ENCODE assay signal across 12 mouse cellular contexts in the genomic region with DNA sequence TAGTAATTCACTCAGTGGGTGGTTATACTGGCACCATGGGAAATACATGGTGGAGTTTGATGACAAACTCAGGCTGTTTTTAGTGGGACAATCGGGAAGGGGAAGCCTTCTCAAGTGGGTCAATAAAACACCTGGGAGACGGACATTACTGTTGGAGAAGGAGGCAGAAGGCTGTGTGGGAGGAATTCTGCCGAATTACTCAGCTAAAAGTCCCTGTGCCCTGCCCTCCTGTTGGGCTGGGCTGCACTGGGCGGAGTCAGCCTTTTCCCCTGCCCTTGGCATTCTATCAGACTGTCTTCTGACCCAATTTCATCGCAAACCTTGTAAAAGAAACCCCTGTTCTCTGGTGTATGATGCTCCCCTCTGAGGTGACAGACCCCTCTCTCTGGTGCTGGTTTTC. TPM values are rescaled to one million over a fixed set of nuclear protein-coding genes. Genes with fewer than 3 reads are reported as not detected.
DNase-seq lines count a peak whose midpoint lies in the region; ATAC-seq and TF ChIP-seq lines count a peak whose summit lies in the region.
"Had no signal": no experiment of that assay in that cellular context is flagged by ENCODE, and none has a peak within 500 bp of the region (broad histone marks: within the 10 kb centered on the region; RNA-seq: fewer than 3 reads in every experiment).

No protein-coding gene starts in this region.

- H3K27me3 ChIP-seq in hindbrain, embryonic 13.5 days = no peaks in the 10 kb centered on the region
- H3K27me3 ChIP-seq: limb, embryonic 13.5 days had no signal

- WGBS in hindbrain, embryonic 13.5 days = 57% methylated on average over 5 of the region's 5 CpGs

- DNase-seq in heart, adult 11 months = peak; percentile 93
- DNase-seq in heart, postnatal 4 days = no peak
- no peak for DNase-seq in ES-E14 (ENCODE audit: low read depth, low spot score)
- DNase-seq in c-Kit-positive CD71-positive TER-119-positive erythroid progenitor cells, embryonic 14.5 days (ENCODE audit: low spot score) = peak; percentile 72
- no peak for DNase-seq in yolk sac, embryonic 10.5 days (ENCODE audit: low spot score)
- DNase-seq in thymus, postnatal 14 days = no peak
- DNase-seq: B cell, adult 2 months; thymus, postnatal 4 days had no signal

- peak; percentile 31 for ATAC-seq in megakaryocyte, adult 5-6 weeks (ENCODE audit: poor library complexity, severe bottlenecking)
- no peak for ATAC-seq in hindbrain, embryonic 13.5 days (ENCODE audit: low FRiP score)
- ATAC-seq: hindbrain, embryonic 16.5 days had no signal

- no peak overlapping the region for H3K27ac ChIP-seq in ES-E14 (ENCODE audit: insufficient read depth, low read depth, low read length, poor library complexity, severe bottlenecking)
- no peak overlapping the region for H3K27ac ChIP-seq in hindbrain, embryonic 13.5 days
- H3K27ac ChIP-seq: limb, embryonic 13.5 days had no signal

- H3K9me3 ChIP-seq in ES-E14 (ENCODE audit: control insufficient read depth, insufficient read depth, low read depth, low read length) = no peaks in the 10 kb centered on the region
- H3K9me3 ChIP-seq in hindbrain, embryonic 13.5 days = no peaks in the 10 kb centered on the region
- H3K9me3 ChIP-seq: limb, embryonic 13.5 days had no signal

- H3K4me2 ChIP-seq in hindbrain, embryonic 13.5 days = no peak overlapping the region
- H3K4me2 ChIP-seq: limb, embryonic 13.5 days had no signal

- H3K36me3 ChIP-seq in ES-E14 (ENCODE audit: control insufficient read depth, insufficient read depth, low read length, poor library complexity, severe bottlenecking) = no peaks in the 10 kb centered on the region
- H3K36me3 ChIP-seq in hindbrain, embryonic 13.5 days = no peaks in the 10 kb centered on the region
- H3K36me3 ChIP-seq: limb, embryonic 13.5 days had no signal

- peaks cover 14 to 18% of the 10 kb centered on the region in 2 experiments for H3K4me1 ChIP-seq in ES-E14 (ENCODE audit: control insufficient read depth in 2 of 2, insufficient read depth in 2 of 2, low read length in 2 of 2, poor library complexity in 1 of 2)
- peaks cover 24% of the 10 kb centered on the region for H3K4me1 ChIP-seq in hindbrain, embryonic 13.5 days (replicated peaks)

- no peak overlapping the region for H3K4me3 ChIP-seq in ES-E14 (ENCODE audit: insufficient read depth in 1 of 2, low read depth in 1 of 2, low read length in 2 of 2, poor library complexity in 1 of 2, severe bottlenecking in 1 of 2)
- H3K4me3 ChIP-seq in hindbrain, embryonic 13.5 days = no peak overlapping the region
- H3K4me3 ChIP-seq: limb, embryonic 13.5 days had no signal

- no peak overlapping the region for H3K9ac ChIP-seq in ES-E14 (ENCODE audit: insufficient read depth, low read depth, low read length, poor library complexity, severe bottlenecking)
- no peak overlapping the region for H3K9ac ChIP-seq in hindbrain, embryonic 13.5 days
- H3K9ac ChIP-seq: limb, embryonic 13.5 days had no signal

- in situ Hi-C loops in ES-E14 (cut with MboI; ENCODE audit: low sequenced_read_pairs in 2 of 2, unreplicated experiment in 2 of 2) = no loop called here

TF ChIP-seq in ES-E14, 5 proteins besides CTCF, POLR2A, EP300 and RAD21:
- peak; percentile 43; the same call in 1 of the 2 replicates for TF ChIP-seq MAFK (IDR thresholded peaks at IDR 0.05; ENCODE audit: insufficient read depth, low read depth, low read length)
- TF ChIP-seq ZC3H11A (IDR thresholded peaks at IDR 0.05; ENCODE audit: borderline replicate concordance, low read depth, low read length) = no peak
- TF ChIP-seq ZNF384 (IDR thresholded peaks at IDR 0.05; ENCODE audit: low read depth, low read length) = 0 out of 2 replicates have a peak, but pooled peaks have one; percentile 2
- no peak for TF ChIP-seq HCFC1 (IDR thresholded peaks at IDR 0.05; ENCODE audit: borderline replicate concordance, insufficient read depth, low read length)
- TF ChIP-seq CHD2 (IDR thresholded peaks at IDR 0.05; ENCODE audit: low read depth, low read length) = no peak

RNA-seq across cellular contexts. Expression of a gene that starts 10.3 kb away (rescaled TPM):
- total RNA-seq in heart, postnatal 4 days (2021) = 10 to 100 TPM; 18.8 to 19.3 TPM
- 23.2 and 28.4 TPM in 2 replicates for total RNA-seq in ES-E14 (2012; rRNA removed)
- total RNA-seq in megakaryocyte, adult 5-6 weeks (2015) = 40.4 and 52.3 TPM in 2 replicates
- total RNA-seq in megakaryocyte, adult 5-6 weeks (2017) = 50.9 and 62.5 TPM in 2 replicates
- polyA plus RNA-seq in hindbrain, embryonic 13.5 days (2015; fragmentation: Nextera tagmentation; extraction: Ambion mirVana) = 1.9 and 2.3 TPM in 2 replicates

Comparison
In these comparisons a context has a peak if more than half of its experiments do, and no peak if none do; other contexts are left out.
1. DNase-seq: peak in heart, adult 11 months (single experiment) and c-Kit-positive CD71-positive TER-119-positive erythroid progenitor cells, embryonic 14.5 days (single experiment); none in heart, postnatal 4 days (single experiment), ES-E14 (single experiment), yolk sac, embryonic 10.5 days (single experiment) and thymus, postnatal 14 days (single experiment).